Mouse (Mus musculus) C2C12 (cell line): ENCODE data around the gene Rita1.

Experiments used
- CEBPB ChIP-seq: IDR thresholded peaks from one replicate; pipeline ENCODE4 v1.6.1; 2011; ENCODE audit warnings: low read depth, mild to moderate bottlenecking, control low read depth, moderate library complexity
- CTCF ChIP-seq: IDR thresholded peaks from one replicate; pipeline ENCODE4 v1.5.1; 2011; ENCODE audit not compliant: control insufficient read depth, insufficient read depth, insufficient read length
- FOSL1 ChIP-seq: IDR thresholded peaks from one replicate; pipeline ENCODE4 v1.8.0; 2011; ENCODE audit warnings: mild to moderate bottlenecking, low read length; ENCODE audit not compliant: poor library complexity, insufficient read depth, severe bottlenecking
- MAX ChIP-seq: IDR thresholded peaks from one replicate; pipeline ENCODE4 v1.6.1; 2011; ENCODE audit warnings: mild to moderate bottlenecking, control low read depth
- MYOD1 ChIP-seq: IDR thresholded peaks from one replicate; pipeline ENCODE4 v1.6.1; 2011; ENCODE audit warnings: low read depth; ENCODE audit not compliant: control insufficient read depth, insufficient read length
- USF1 ChIP-seq: IDR thresholded peaks from one replicate; pipeline ENCODE4 v1.6.1; 2011; ENCODE audit warnings: low read depth, mild to moderate bottlenecking, control low read depth, moderate library complexity

DNA sequence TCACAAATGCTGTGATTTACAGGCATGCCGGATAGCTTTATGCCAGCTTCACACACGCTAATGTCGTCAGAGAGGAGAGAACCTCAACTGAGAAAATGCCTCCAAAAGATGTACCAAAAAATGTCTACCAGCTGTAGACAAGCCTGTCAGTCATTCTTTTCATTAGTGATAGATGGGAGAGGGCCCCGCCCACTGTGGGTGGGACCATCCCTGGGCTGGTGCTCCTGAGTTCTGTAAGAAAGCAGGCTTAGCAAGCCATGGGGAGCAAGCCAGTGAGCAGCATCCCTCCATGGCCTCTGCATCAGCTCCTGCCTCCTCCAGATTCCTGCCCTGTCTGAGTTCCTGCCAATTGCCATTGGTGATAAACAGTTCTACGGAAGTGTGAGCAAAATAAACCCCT is 23.2 kb upstream of the Rita1 start:
- TF ChIP-seq USF1 = no peak
- no peak for TF ChIP-seq CTCF
- no peak for TF ChIP-seq MYOD1
- TF ChIP-seq FOSL1 = no peak
- TF ChIP-seq CEBPB = no peak
- no peak for TF ChIP-seq MAX
